Mouse (Mus musculus): Measurements from ENCODE around the gene Atp6v0a4. TPM values are rescaled to one million over a fixed set of nuclear protein-coding genes. Genes with fewer than 3 reads are reported as not detected.
A peak's percentile ranks its signal among the peaks of the same experiment; 100 is the strongest.

Atp6v0a4 gene
- polyA plus RNA-seq, 1 experiment from 2014 or later = not detected

GRCm38 (mm10) chr6:38023284-38023683, 101.1 kb downstream of the Atp6v0a4 start:
- Histone ChIP-seq H3K9me3 (ENCODE audit: control insufficient read depth, low read length) (no peaks in the 10 kb centered on the region), H3K27ac (replicated peaks; ENCODE audit: low read depth, low read length) (no peak overlapping the region), H3K9ac (replicated peaks; ENCODE audit: low read length) (no peak overlapping the region), H3K4me1 (ENCODE audit: control insufficient read depth, insufficient read depth, low read length) (no peaks in the 10 kb centered on the region), H3K27me3 (ENCODE audit: control insufficient read depth, insufficient read depth, low read length) (no peaks in the 10 kb centered on the region), H3K4me3 (replicated peaks; ENCODE audit: low read depth, low read length) (no peak overlapping the region), H3K36me3 (ENCODE audit: control insufficient read depth, insufficient read depth, low read length) (no peaks in the 10 kb centered on the region), H3K4me2 (ENCODE audit: low read length) (no peak overlapping the region)
- no peak for DNase-seq
- ATAC-seq (ENCODE audit: low FRiP score, low TSS enrichment) = no peak
- 64% methylated on average over 7 of the region's 7 CpGs for WGBS

- Histone ChIP-seq H3K9ac (replicated peaks; ENCODE audit: low read length) (no peak overlapping the region), H3K4me2 (ENCODE audit: low read length) (no peak overlapping the region), H3K27me3 (ENCODE audit: control insufficient read depth, insufficient read depth, low read length) (no peaks in the 10 kb centered on the region), H3K36me3 (ENCODE audit: control insufficient read depth, insufficient read depth, low read length) (no peaks in the 10 kb centered on the region), H3K27ac (replicated peaks; ENCODE audit: low read depth, low read length) (no peak overlapping the region), H3K9me3 (ENCODE audit: control insufficient read depth, low read length) (no peaks in the 10 kb centered on the region), H3K4me3 (replicated peaks; ENCODE audit: low read depth, low read length) (no peak overlapping the region), H3K4me1 (ENCODE audit: control insufficient read depth, insufficient read depth, low read length) (no peaks in the 10 kb centered on the region)
- DNase-seq = no peak
- 83% methylated on average over 7 of the region's 7 CpGs for WGBS
- ATAC-seq (ENCODE audit: low FRiP score, low TSS enrichment) = no peak
Measured at GRCm38 (mm10) chr6:38021406-38021805, 103.0 kb downstream of the Atp6v0a4 start.

- H3K27ac ChIP-seq (replicated peaks; ENCODE audit: low read depth, low read length) = peak overlapping the region; percentile 20; the same call in 1 of the 2 replicates
- H3K4me1 ChIP-seq (ENCODE audit: control insufficient read depth, insufficient read depth, low read length) = no peaks in the 10 kb centered on the region; the same call in 1 of the 2 replicates
- no peaks in the 10 kb centered on the region for H3K9me3 ChIP-seq (ENCODE audit: control insufficient read depth, low read length)
- H3K9ac ChIP-seq (replicated peaks; ENCODE audit: low read length) = no peak overlapping the region
- H3K4me3 ChIP-seq (replicated peaks; ENCODE audit: low read depth, low read length) = no peak overlapping the region
- H3K36me3 ChIP-seq (ENCODE audit: control insufficient read depth, insufficient read depth, low read length) = no peaks in the 10 kb centered on the region
- WGBS = 60% methylated on average over 2 of the region's 2 CpGs
- H3K4me2 ChIP-seq (ENCODE audit: low read length) = no peak overlapping the region
- peak; percentile 60 for DNase-seq
- no peak for ATAC-seq (ENCODE audit: low FRiP score, low TSS enrichment)
- no peaks in the 10 kb centered on the region for H3K27me3 ChIP-seq (ENCODE audit: control insufficient read depth, insufficient read depth, low read length)
Measured at GRCm38 (mm10) chr6:38012829-38013228, 111.6 kb downstream of the Atp6v0a4 start.

GRCm38 (mm10) chr6:38007459-38007858, 116.9 kb downstream of the Atp6v0a4 start:
- ATAC-seq (ENCODE audit: low FRiP score, low TSS enrichment) = peak; percentile 60
- Histone ChIP-seq H3K4me2 (ENCODE audit: low read length) (no peak overlapping the region), H3K27ac (replicated peaks; ENCODE audit: low read depth, low read length) (no peak overlapping the region), H3K4me3 (replicated peaks; ENCODE audit: low read depth, low read length) (no peak overlapping the region), H3K36me3 (ENCODE audit: control insufficient read depth, insufficient read depth, low read length) (no peaks in the 10 kb centered on the region), H3K27me3 (ENCODE audit: control insufficient read depth, insufficient read depth, low read length) (no peaks in the 10 kb centered on the region), H3K9ac (replicated peaks; ENCODE audit: low read length) (no peak overlapping the region), H3K4me1 (ENCODE audit: control insufficient read depth, insufficient read depth, low read length) (no peaks in the 10 kb centered on the region; the same call in 1 of the 2 replicates), H3K9me3 (ENCODE audit: control insufficient read depth, low read length) (no peaks in the 10 kb centered on the region)
- peak; percentile 87 for DNase-seq
- 8% methylated on average over 6 of the region's 6 CpGs for WGBS

Other genes with a start within 250 kb of the Atp6v0a4 start
- gene Svopl, start 77.6 kb downstream of the Atp6v0a4 start, polyA plus RNA-seq (2014; fragmentation: Nextera tagmentation; extraction: Ambion mirVana) = 0.70 and 0.86 TPM in 2 replicates
- gene Tmem213, start 15.3 kb downstream of the Atp6v0a4 start, polyA plus RNA-seq (2014; fragmentation: Nextera tagmentation; extraction: Ambion mirVana) = not detected in 2 replicates
- gene D630045J12Rik, start 129.4 kb upstream of the Atp6v0a4 start, polyA plus RNA-seq (2014; fragmentation: Nextera tagmentation; extraction: Ambion mirVana) = 19.6 and 21.5 TPM in 2 replicates
- 8.1 and 10.2 TPM in 2 replicates for gene Zc3hav1l, start 174.7 kb upstream of the Atp6v0a4 start, polyA plus RNA-seq (2014; fragmentation: Nextera tagmentation; extraction: Ambion mirVana)
- gene Zc3hav1, start 230.0 kb upstream of the Atp6v0a4 start, polyA plus RNA-seq (2014; fragmentation: Nextera tagmentation; extraction: Ambion mirVana) = 0.74 and 1.8 TPM in 2 replicates